Mouse (Mus musculus) MEL (cell line): ENCODE measurements around the gene Natd1. TPM values are rescaled to one million over a fixed set of nuclear protein-coding genes. Genes with fewer than 3 reads are reported as not detected.

Experiments used
- DNase-seq: peaks from one replicate; pipeline ENCODE4 v3.0.0; 2011; ENCODE audit warnings: low read depth, low spot score
- H3K27ac ChIP-seq: 2 replicates; pipeline ENCODE4 v1.5.1; 2012; ENCODE audit warnings: low read depth, mild to moderate bottlenecking, control low read depth, low read length, moderate library complexity; ENCODE audit not compliant: control insufficient read depth
- H3K27me3 ChIP-seq, 2 experiments: fragments of 150-350 bp in 1 of 2; sonication (generic) in 1 of 2; 2 replicates each; pipeline ENCODE4 v1.6.1; 2012; ENCODE audit warnings: low read length in 2 of 2, mild to moderate bottlenecking in 2 of 2, improper control_type of control experiment in 1 of 2, moderate library complexity in 1 of 2; ENCODE audit not compliant: insufficient read depth in 2 of 2, control insufficient read depth in 1 of 2
- H3K36me3 ChIP-seq, 2 experiments: 2 replicates each; pipeline ENCODE4 v1.6.1; 2012 to 2014; ENCODE audit warnings: low read length in 2 of 2, improper control_type of control experiment in 1 of 2, inconsistent platforms in 1 of 2, mild to moderate bottlenecking in 1 of 2; ENCODE audit not compliant: insufficient read depth in 2 of 2, control insufficient read depth in 1 of 2
- H3K4me1 ChIP-seq, 2 experiments: fragments of 150-350 bp in 1 of 2; sonication (generic) in 1 of 2; 2 replicates each; pipeline ENCODE4 v1.6.1; 2012; ENCODE audit warnings: low read length in 2 of 2, improper control_type of control experiment in 1 of 2, mild to moderate bottlenecking in 1 of 2; ENCODE audit not compliant: insufficient read depth in 2 of 2, control insufficient read depth in 1 of 2
- H3K4me3 ChIP-seq, 2 experiments: fragments of 150-350 bp in 1 of 2; sonication (generic) in 1 of 2; 2 replicates each; pipeline ENCODE4 v1.5.1; 2012; ENCODE audit warnings: low read depth in 2 of 2, low read length in 2 of 2, mild to moderate bottlenecking in 2 of 2, moderate library complexity in 2 of 2, control low read depth in 1 of 2, improper control_type of control experiment in 1 of 2; ENCODE audit not compliant: control insufficient read depth in 1 of 2, insufficient read depth in 1 of 2
- H3K79me2 ChIP-seq: 2 replicates; pipeline ENCODE4 v1.6.1; 2012; ENCODE audit warnings: mild to moderate bottlenecking, low read length, moderate library complexity; ENCODE audit not compliant: control insufficient read depth, poor library complexity, insufficient read depth
- H3K9ac ChIP-seq: 2 replicates; pipeline ENCODE4 v1.6.1; 2012; ENCODE audit warnings: low read depth, mild to moderate bottlenecking, control low read depth, low read length, moderate library complexity; ENCODE audit not compliant: control insufficient read depth, poor library complexity, severe bottlenecking
- H3K9me3 ChIP-seq: fragments of 150-350 bp; sonication (generic); replicated peaks from 2 replicates; pipeline ENCODE4 v1.6.1; 2012; ENCODE audit warnings: mild to moderate bottlenecking, low read length, improper control_type of control experiment, moderate library complexity; ENCODE audit not compliant: insufficient read depth
- CHD2 ChIP-seq: IDR thresholded peaks from 2 replicates; pipeline ENCODE4 v1.6.1; 2011; ENCODE audit warnings: low read length, improper control_type of control experiment
- CTCF ChIP-seq, 3 experiments: IDR thresholded peaks in 2 of 3; conservative IDR thresholded peaks in 1 of 3; 2 replicates each; pipeline ENCODE4 v1.5.1; 2011 to 2012; ENCODE audit warnings: low read length in 3 of 3, low read depth in 2 of 3, mild to moderate bottlenecking in 2 of 3, improper control_type of control experiment in 1 of 3, inconsistent platforms in 1 of 3, mixed read lengths in 1 of 3, moderate library complexity in 1 of 3; ENCODE audit not compliant: control insufficient read depth in 1 of 3, insufficient read depth in 1 of 3, poor library complexity in 1 of 3, severe bottlenecking in 1 of 3
- ELF1 ChIP-seq: IDR thresholded peaks from 2 replicates; pipeline ENCODE4 v1.6.1; 2014; ENCODE audit warnings: low read depth, mild to moderate bottlenecking, inconsistent platforms, low read length, improper control_type of control experiment, moderate library complexity
- ETS1 ChIP-seq: IDR thresholded peaks from 2 replicates; pipeline ENCODE4 v1.6.1; 2012; ENCODE audit warnings: low read depth, mild to moderate bottlenecking, inconsistent platforms, low read length, improper control_type of control experiment, moderate library complexity
- MAFK ChIP-seq: IDR thresholded peaks from 2 replicates; pipeline ENCODE4 v1.6.1; 2011; ENCODE audit warnings: low read depth, mild to moderate bottlenecking, low read length, improper control_type of control experiment, borderline replicate concordance
- MAX ChIP-seq: IDR thresholded peaks from 2 replicates; pipeline ENCODE4 v1.6.1; 2011; ENCODE audit warnings: low read length, improper control_type of control experiment
- MXI1 ChIP-seq: IDR thresholded peaks from 2 replicates; pipeline ENCODE4 v1.6.1; 2011; ENCODE audit warnings: mild to moderate bottlenecking, low read depth, low read length, improper control_type of control experiment
- MYB ChIP-seq: IDR thresholded peaks from 2 replicates; pipeline ENCODE4 v1.6.1; 2011; ENCODE audit warnings: mild to moderate bottlenecking, low read depth, low read length, improper control_type of control experiment
- NELFE ChIP-seq: IDR thresholded peaks from 2 replicates; pipeline ENCODE4 v1.6.1; 2011; ENCODE audit warnings: low read depth, low read length, improper control_type of control experiment
- POLR2A ChIP-seq, 2 experiments: IDR thresholded peaks; 2 replicates each; pipeline ENCODE4 v1.6.1; 2011 to 2012; ENCODE audit warnings: low read length in 2 of 2, mild to moderate bottlenecking in 2 of 2, control low read depth in 1 of 2, improper control_type of control experiment in 1 of 2, low read depth in 1 of 2, moderate library complexity in 1 of 2; ENCODE audit not compliant: control insufficient read depth in 1 of 2, insufficient read depth in 1 of 2, poor library complexity in 1 of 2
- POLR2AphosphoS5 ChIP-seq: IDR thresholded peaks from 2 replicates; pipeline ENCODE4 v1.6.1; 2012; ENCODE audit warnings: low read depth, borderline replicate concordance, mild to moderate bottlenecking, inconsistent platforms, low read length, moderate library complexity, mixed read lengths
- RCOR1 ChIP-seq: IDR thresholded peaks from 2 replicates; pipeline ENCODE4 v1.6.1; 2012; ENCODE audit warnings: low read depth, mild to moderate bottlenecking, inconsistent platforms, low read length, improper control_type of control experiment
- SIN3A ChIP-seq: IDR thresholded peaks from 2 replicates; pipeline ENCODE4 v1.6.1; 2012; ENCODE audit warnings: low read length, improper control_type of control experiment, inconsistent platforms
- SMC3 ChIP-seq: IDR thresholded peaks from 2 replicates; pipeline ENCODE4 v1.6.1; 2011; ENCODE audit warnings: low read depth, low read length, improper control_type of control experiment
- TBP ChIP-seq: IDR thresholded peaks from 2 replicates; pipeline ENCODE4 v1.8.0; 2011; ENCODE audit warnings: low read depth, low read length, improper control_type of control experiment
- UBTF ChIP-seq: IDR thresholded peaks from 2 replicates; pipeline ENCODE4 v1.6.1; 2012; ENCODE audit warnings: low read depth, mild to moderate bottlenecking, inconsistent platforms, low read length, improper control_type of control experiment, moderate library complexity, borderline replicate concordance; ENCODE audit not compliant: insufficient read depth
- ZKSCAN1 ChIP-seq: IDR thresholded peaks from 2 replicates; pipeline ENCODE4 v1.6.1; 2012; ENCODE audit warnings: low read depth, mild to moderate bottlenecking, inconsistent platforms, low read length, improper control_type of control experiment, moderate library complexity
- ZMIZ1 ChIP-seq: IDR thresholded peaks from 2 replicates; pipeline ENCODE4 v1.6.1; 2012; ENCODE audit warnings: low read depth, mild to moderate bottlenecking, inconsistent platforms, low read length, improper control_type of control experiment, moderate library complexity
- ZNF384 ChIP-seq: IDR thresholded peaks from 2 replicates; pipeline ENCODE4 v1.6.1; 2012; ENCODE audit warnings: low read depth, mild to moderate bottlenecking, inconsistent platforms, low read length, improper control_type of control experiment
- polyA plus RNA-seq, 2 experiments: library from polyadenylated mRNA; stranded (reverse) in 1 of 2; unstranded in 1 of 2; fragments of >175 nt in 1 of 2; fragments of >200 nt in 1 of 2; gene quantifications; 2 replicates each; pipeline versions ENCODE4 v1.2.1 to v1.2.4; 2012; ENCODE audit warnings: low replicate concordance in 2 of 2, low read depth in 1 of 2; ENCODE audit not compliant: insufficient read length in 2 of 2, insufficient read depth in 1 of 2, missing spikeins in 1 of 2
- total RNA-seq: library from RNA; depleted of rRNA; stranded (reverse); fragments of 300-350 nt; gene quantifications from 2 replicates; pipeline ENCODE4 v1.2.3, GENCODE M21; 2012

Natd1 gene
- total and polyA plus RNA-seq, 3 experiments = 3.0 to 10.9 TPM; not detected in 1

- TF ChIP-seq MAX (no peak), ETS1 (no peak)
These were observed 35.8 kb downstream of the Natd1 start, which contains the start of gene Tmem11 (continued) for GRCm38 (mm10) chr11:60878675-60879294.

GRCm38 (mm10) chr11:60878056-60878612, 36.4 kb downstream of the Natd1 start:
- Histone ChIP-seq H3K27ac (peak overlapping the region; percentile 67), H3K27me3 (no peaks in the 10 kb centered on the region), H3K36me3 (peaks cover 11 to 27% of the 10 kb centered on the region in 2 experiments), H3K9ac (peak overlapping the region; percentile 87), H3K4me3 (peak overlapping the region; percentile 73 to 79), H3K79me2 (peaks cover 58% of the 10 kb centered on the region), H3K9me3 (no peaks in the 10 kb centered on the region), H3K4me1 (peaks cover 7 to 28% of the 10 kb centered on the region in 2 experiments; a peak in 3 of 4 replicates)
- peak; percentile 84 for DNase-seq
- TF ChIP-seq ETS1 = no peak
- TF ChIP-seq ELF1 = peak; percentile 62; the same call in 1 of the 2 replicates
- no peak for TF ChIP-seq RCOR1
- TF ChIP-seq MAX = peak; percentile 87
- TF ChIP-seq UBTF = 0 out of 2 replicates have a peak, but pooled peaks have one; percentile 52
- TF ChIP-seq MAFK = no peak
- TF ChIP-seq CHD2 = no peak
- no peak for TF ChIP-seq ZKSCAN1
- TF ChIP-seq TBP = peak; percentile 67; the same call in 1 of the 2 replicates
- TF ChIP-seq POLR2A (IDR thresholded peaks at IDR 0.05; ENCODE audit: control insufficient read depth in 1 of 2, insufficient read depth in 1 of 2, low read depth in 1 of 2, low read length in 2 of 2, poor library complexity in 1 of 2) = no peak
- TF ChIP-seq SIN3A = peak; percentile 91
- no peak for TF ChIP-seq ZNF384
- TF ChIP-seq ZMIZ1 = no peak
- 0 out of 2 replicates have a peak, but pooled peaks have one; percentile 4 for TF ChIP-seq POLR2AphosphoS5
- 0 out of 2 replicates have a peak, but pooled peaks have one; percentile 5 for TF ChIP-seq SMC3
- TF ChIP-seq MXI1 = peak; percentile 79
- no peak for TF ChIP-seq MYB
- peak; percentile 8 to 57 (median 22); a peak in 4 of 6 replicates for TF ChIP-seq CTCF (IDR thresholded peaks at IDR 0.05 in 2 of 3, conservative IDR thresholded peaks at IDR 0.05 in 1 of 3; ENCODE audit: control insufficient read depth in 1 of 3, insufficient read depth in 1 of 3, low read depth in 2 of 3, low read length in 3 of 3, poor library complexity in 1 of 3, severe bottlenecking in 1 of 3)
- TF ChIP-seq NELFE = no peak
